Mouse (Mus musculus): ENCODE results near the gene S1pr4. TPM values are rescaled to one million over a fixed set of nuclear protein-coding genes. Genes with fewer than 3 reads are reported as not detected.

Gene S1pr4
- under 1 TPM; 0.35 to 0.54 TPM for total RNA-seq (2021)

DNA sequence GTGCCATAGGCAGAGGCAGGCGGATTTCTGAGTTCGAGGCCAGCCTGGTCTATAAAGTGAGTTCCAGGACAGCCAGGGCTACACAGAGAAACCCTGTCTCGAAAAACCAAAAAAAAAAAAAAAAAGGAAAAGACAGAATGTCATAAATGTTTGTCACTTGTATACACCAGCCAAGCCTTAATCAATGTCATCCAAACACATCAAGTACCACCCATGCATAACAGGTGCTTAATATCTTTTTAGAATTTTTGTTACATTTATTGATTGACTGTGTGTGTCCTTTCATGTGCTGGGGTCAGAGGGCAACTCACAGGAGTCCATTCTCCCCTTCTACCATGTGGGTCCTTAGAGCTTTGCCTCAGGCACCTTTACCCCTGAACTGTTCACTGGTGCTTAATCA is at the start of gene S1pr4:
Gene S1pr4 (minus strand): TSS at position 101 of the 400 bp plus-strand sequence.
- no peak for DNase-seq (ENCODE audit: extremely low spot score in 1 of 2, low spot score in 1 of 2)

- no peak for DNase-seq (ENCODE audit: extremely low spot score in 1 of 2, low spot score in 1 of 2)
These were observed 49.0 kb upstream of the S1pr4 start for GRCm38 (mm10) chr10:81548944-81549343.

GRCm38 (mm10) chr10:81546788-81547571 is 47.0 kb upstream of the S1pr4 start:
- no peak for DNase-seq (ENCODE audit: extremely low spot score in 1 of 2, low spot score in 1 of 2)

GRCm38 (mm10) chr10:81546332-81546731 is 46.4 kb upstream of the S1pr4 start:
- no peak for DNase-seq (ENCODE audit: extremely low spot score in 1 of 2, low spot score in 1 of 2)

GRCm38 (mm10) chr10:81545161-81545747 is 45.3 kb upstream of the S1pr4 start, which contains the start of gene Gna11:
Gna11 (minus strand) TSS chr10:81545190.
- DNase-seq (ENCODE audit: extremely low spot score in 1 of 2, low spot score in 1 of 2), result peak; percentile 96 to 98

GRCm38 (mm10) chr10:81544296-81545160 is 44.6 kb upstream of the S1pr4 start:
- DNase-seq (ENCODE audit: extremely low spot score in 1 of 2, low spot score in 1 of 2), result no peak

DNA sequence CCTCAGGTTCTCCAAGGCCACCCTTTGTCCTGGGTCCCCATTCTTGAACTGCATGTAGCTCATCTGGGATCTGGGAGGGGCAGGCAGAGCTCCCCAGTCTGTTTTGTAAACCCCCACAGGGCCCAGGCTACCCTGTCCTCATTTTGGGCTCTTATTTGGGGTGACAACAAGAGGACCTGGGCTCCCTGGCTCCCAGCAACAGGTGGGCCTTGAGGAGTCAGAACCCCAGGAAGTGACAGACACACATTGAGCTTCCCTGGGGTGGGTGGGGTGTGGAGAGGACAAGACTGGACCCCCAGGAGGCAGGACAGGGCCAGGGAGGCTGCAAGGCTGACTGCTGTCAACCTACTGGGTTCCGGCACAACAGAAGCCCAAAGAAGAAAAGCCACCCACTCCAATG is 43.7 kb upstream of the S1pr4 start:
- DNase-seq (ENCODE audit: extremely low spot score in 1 of 2, low spot score in 1 of 2), result no peak

GRCm38 (mm10) chr10:81542727-81543460 is 43.0 kb upstream of the S1pr4 start:
- DNase-seq (ENCODE audit: extremely low spot score in 1 of 2, low spot score in 1 of 2), result no peak

- no peak for DNase-seq (ENCODE audit: extremely low spot score in 1 of 2, low spot score in 1 of 2)
These were observed 41.9 kb upstream of the S1pr4 start for GRCm38 (mm10) chr10:81541803-81542202.

GRCm38 (mm10) chr10:81541363-81541762 is 41.4 kb upstream of the S1pr4 start:
- DNase-seq (ENCODE audit: extremely low spot score in 1 of 2, low spot score in 1 of 2), result no peak

- DNase-seq (ENCODE audit: extremely low spot score in 1 of 2, low spot score in 1 of 2), result no peak
These were observed 38.6 kb upstream of the S1pr4 start for GRCm38 (mm10) chr10:81538321-81539048.

DNA sequence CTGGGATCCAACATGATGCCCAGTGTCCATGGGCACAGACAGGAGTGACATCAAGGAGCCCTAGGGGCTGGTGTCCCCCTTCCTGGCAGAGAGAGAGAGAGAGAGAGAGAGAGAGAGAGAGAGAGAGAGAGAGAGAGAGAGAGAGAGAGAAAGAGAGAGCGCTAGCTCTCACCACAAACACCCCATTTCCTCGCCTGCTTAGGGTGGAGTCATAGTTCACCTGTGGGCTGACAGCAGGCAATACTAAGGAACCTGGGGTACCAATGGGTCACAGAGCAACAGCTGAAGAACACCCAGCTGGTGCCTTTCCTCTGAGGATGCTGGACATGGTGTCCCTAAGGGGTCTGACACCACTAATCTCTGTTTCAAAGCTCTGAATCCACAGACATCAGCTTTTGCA is 37.5 kb upstream of the S1pr4 start:
- DNase-seq (ENCODE audit: extremely low spot score in 1 of 2, low spot score in 1 of 2), result no peak

GRCm38 (mm10) chr10:81536734-81537133 is 36.8 kb upstream of the S1pr4 start:
- DNase-seq (ENCODE audit: extremely low spot score in 1 of 2, low spot score in 1 of 2), result no peak

DNA sequence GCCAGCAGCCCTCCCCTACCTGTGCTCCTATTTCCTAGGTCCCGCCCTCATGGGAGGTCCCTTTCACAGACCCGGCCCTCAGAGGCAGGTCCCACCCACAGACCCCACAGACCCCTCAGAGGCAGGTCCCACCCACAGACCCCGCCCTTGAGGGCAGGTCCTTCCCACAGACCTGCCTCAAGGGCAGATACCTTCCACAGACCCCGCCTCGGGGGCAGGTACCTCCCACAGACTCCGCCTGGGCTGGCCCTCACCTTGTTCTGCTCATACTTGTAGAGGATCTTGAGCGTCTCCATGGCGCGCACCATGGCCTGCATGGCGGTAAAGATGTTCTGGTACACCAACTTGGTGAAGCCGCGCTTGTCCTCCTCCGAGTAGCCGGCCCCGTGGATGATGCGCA is 34.9 kb upstream of the S1pr4 start:
- no peak for DNase-seq (ENCODE audit: extremely low spot score in 1 of 2, low spot score in 1 of 2)

DNA sequence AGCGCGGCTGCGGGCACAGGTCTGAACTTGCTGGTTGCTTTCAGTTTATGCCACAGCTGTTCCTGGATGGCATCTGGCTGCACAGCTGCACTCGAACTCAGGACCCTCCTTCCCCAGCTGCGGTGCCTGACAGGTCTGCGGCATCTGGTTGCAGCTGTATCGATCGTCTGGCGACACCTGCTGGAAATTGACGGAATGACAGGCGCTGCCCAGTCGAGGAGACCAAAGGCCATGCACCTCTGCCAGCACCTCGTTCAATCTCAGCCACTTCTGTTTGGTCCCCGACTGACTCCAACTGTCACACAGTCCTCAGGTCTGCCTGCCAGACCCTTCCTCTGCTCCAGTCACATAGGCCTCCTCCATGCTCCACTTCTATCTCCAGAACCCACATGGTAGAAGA is 26.8 kb upstream of the S1pr4 start:
- peak; percentile 67 to 85 for DNase-seq (ENCODE audit: extremely low spot score in 1 of 2, low spot score in 1 of 2)

DNA sequence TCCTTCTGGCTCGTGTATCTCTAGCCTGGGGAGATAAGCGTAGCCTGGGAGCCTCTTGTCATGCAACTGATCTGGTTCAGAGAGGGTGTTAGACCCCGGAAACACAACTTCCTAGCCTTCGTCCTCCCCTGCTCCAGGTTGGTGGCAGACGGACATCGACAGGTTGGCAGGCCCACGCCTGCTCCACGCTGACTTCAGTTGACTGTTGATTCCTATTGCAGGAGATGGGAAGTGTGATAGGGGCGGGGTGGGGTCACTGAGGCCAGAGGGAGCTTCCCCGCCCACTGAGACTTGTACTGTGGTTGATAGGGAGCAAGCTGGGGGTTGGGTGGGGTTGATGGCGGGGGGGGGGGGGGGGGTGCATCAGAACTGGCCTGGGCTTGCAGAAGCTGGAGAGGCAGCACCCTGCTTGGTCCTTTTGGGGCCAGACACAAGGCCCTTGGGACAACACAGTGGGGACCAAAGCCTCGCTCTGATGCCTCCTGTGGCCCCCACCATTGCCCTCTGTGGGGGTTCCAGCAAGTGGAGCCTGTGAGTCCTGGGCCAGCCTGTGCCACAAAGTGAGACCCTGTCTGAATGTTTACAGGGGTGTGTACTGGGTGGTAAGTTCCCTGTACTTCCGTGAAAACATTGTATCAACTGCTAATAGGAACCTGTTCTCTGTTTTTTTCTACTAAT is 25.2 kb upstream of the S1pr4 start:
- no peak for DNase-seq (ENCODE audit: extremely low spot score in 1 of 2, low spot score in 1 of 2)

- DNase-seq (ENCODE audit: extremely low spot score in 1 of 2, low spot score in 1 of 2), result no peak
These were observed 24.2 kb upstream of the S1pr4 start, which contains the start of gene Gna15 for GRCm38 (mm10) chr10:81524051-81524605. Gna15 (minus strand) TSS chr10:81524225.

- no peak for DNase-seq (ENCODE audit: extremely low spot score in 1 of 2, low spot score in 1 of 2)
These were observed 23.6 kb upstream of the S1pr4 start for GRCm38 (mm10) chr10:81523570-81523969.

DNA sequence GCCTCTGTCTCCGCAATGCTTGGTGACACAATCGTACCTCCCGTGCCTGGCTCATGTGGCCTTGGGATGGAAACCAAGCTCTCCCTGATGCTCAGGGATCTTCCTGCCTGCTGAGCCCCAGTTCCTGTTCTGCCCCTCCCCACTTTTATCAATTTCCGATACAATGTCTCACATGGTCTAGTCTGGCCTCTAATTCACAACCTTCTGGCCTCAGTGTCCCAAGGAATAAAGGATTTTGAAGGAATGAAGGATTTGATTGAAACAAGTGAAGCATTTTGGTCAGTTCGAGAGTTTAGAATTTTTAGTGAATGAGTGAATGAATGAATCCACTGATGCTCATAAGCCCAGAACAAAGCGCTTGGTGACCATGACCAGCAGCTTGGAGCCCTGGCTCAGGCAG is 23.2 kb upstream of the S1pr4 start:
- DNase-seq (ENCODE audit: extremely low spot score in 1 of 2, low spot score in 1 of 2), result no peak

Data from layer of hippocampus, postnatal 25 days (tissue).